Mouse (Mus musculus) spleen, adult 2 months (tissue): ENCODE measurements around the gene Hrasls5. TPM values are rescaled to one million over a fixed set of nuclear protein-coding genes. Genes with fewer than 3 reads are reported as not detected.

ENCODE experiments used
- DNase-seq, 2 experiments: peaks; one replicate each; pipeline versions ENCODE4 v3.0.0 to v3.0.0-alpha.2; 2012 to 2021; ENCODE audit warnings: low spot score in 2 of 2, low read depth in 1 of 2
- H3K27ac ChIP-seq: fragments of 200-500 bp; 2 replicates; pipeline ENCODE4 v1.5.1; 2012; ENCODE audit warnings: low read length, inconsistent platforms; ENCODE audit not compliant: insufficient read depth
- H3K27me3 ChIP-seq: fragments of 200-500 bp; 2 replicates; pipeline ENCODE4 v1.6.1; 2012; ENCODE audit warnings: mild to moderate bottlenecking, moderate library complexity, low read length, inconsistent platforms; ENCODE audit not compliant: control insufficient read depth, insufficient read depth
- H3K36me3 ChIP-seq: fragments of 200-500 bp; 2 replicates; pipeline ENCODE4 v1.6.1; 2012; ENCODE audit warnings: mild to moderate bottlenecking, low read length, inconsistent platforms; ENCODE audit not compliant: control insufficient read depth, insufficient read depth
- H3K4me1 ChIP-seq: fragments of 200-500 bp; 2 replicates; pipeline ENCODE4 v1.6.1; 2011; ENCODE audit warnings: inconsistent platforms; ENCODE audit not compliant: control insufficient read depth, insufficient read depth, insufficient read length
- H3K4me3 ChIP-seq: fragments of 200-500 bp; 2 replicates; pipeline ENCODE4 v1.5.1; 2011; ENCODE audit warnings: mild to moderate bottlenecking, inconsistent platforms; ENCODE audit not compliant: insufficient read depth, insufficient read length; ENCODE audit errors: extremely low read depth
- CTCF ChIP-seq: fragments of 200-500 bp; IDR thresholded peaks from 2 replicates; pipeline ENCODE4 v1.5.1; 2011; ENCODE audit warnings: mild to moderate bottlenecking, inconsistent platforms; ENCODE audit not compliant: insufficient read depth, insufficient read length, insufficient replicate concordance; ENCODE audit errors: extremely low read depth
- POLR2A ChIP-seq: fragments of 200-500 bp; IDR thresholded peaks from 2 replicates; pipeline ENCODE4 v1.6.1; 2011; ENCODE audit warnings: low read depth, low read length, inconsistent platforms
- WGBS: fragments of 180-500 bp; shearing (Covaris S2); methylation state at CpG from one replicate; pipeline ENCODE4 v1.1.7; 2018; 5-methylcytosine and 5-hydroxymethylcytosine counted together
- polyA plus RNA-seq: library from polyadenylated mRNA; depleted of rRNA; stranded (reverse); fragments of >200 nt; gene quantifications from 2 replicates; pipeline ENCODE4 v1.2.3, GENCODE M21; 2012; rRNA removed

Gene Hrasls5
- polyA plus RNA-seq, result not detected in 2 replicates

GRCm38 (mm10) chr19:7611942-7612757, at the start of gene Hrasls5:
Gene Hrasls5 (plus strand): TSS chr19:7612541.
- no peak within 1 kb of the TSS for H3K27ac ChIP-seq
- WGBS, result 10% methylated on average over 54 of the region's 54 CpGs
- H3K27me3 ChIP-seq, result peaks cover 4% of the 10 kb centered on the region; the same call in 1 of the 2 replicates
- TF ChIP-seq CTCF (no peak), POLR2A (no peak)
- no peak for DNase-seq
- peaks cover 7% of the 10 kb centered on the region; the same call in 1 of the 2 replicates for H3K4me1 ChIP-seq
- no peaks in the 10 kb centered on the region for H3K36me3 ChIP-seq
- H3K4me3 ChIP-seq, result 0 out of 2 replicates have a peak within 1 kb of the TSS, but pooled peaks have one; percentile 11

- Histone ChIP-seq H3K27ac (no peak overlapping the region), H3K27me3 (no peaks in the 10 kb centered on the region), H3K4me3 (no peak overlapping the region), H3K36me3 (no peaks in the 10 kb centered on the region), H3K4me1 (peaks cover 10% of the 10 kb centered on the region; the same call in 1 of the 2 replicates)
- DNase-seq, result no peak
- TF ChIP-seq POLR2A (no peak), CTCF (no peak)
- 90% methylated on average over 10 of the region's 10 CpGs for WGBS
Observed at GRCm38 (mm10) chr19:7562601-7563129, 49.7 kb upstream of the Hrasls5 start.

DNA sequence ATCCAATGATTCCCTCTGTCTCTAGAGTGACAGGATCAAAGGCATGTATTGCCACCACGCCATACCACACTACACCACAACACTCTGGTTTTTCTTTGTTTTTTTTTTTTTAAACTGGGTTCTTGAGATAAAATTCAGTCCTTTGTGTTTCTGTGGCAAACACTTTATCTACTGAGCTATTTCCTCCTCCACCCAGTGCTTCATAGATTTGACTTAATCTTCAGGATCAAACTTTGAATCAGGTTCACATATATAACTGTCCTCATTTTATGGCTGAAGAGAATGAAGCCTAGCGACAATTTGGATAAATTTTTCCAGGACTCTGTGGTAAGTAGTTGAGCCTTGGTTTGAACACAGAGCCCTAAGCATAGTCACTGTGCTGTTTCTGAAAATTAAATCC, 48.7 kb upstream of the Hrasls5 start:
- TF ChIP-seq POLR2A, result no peak
- no peak for TF ChIP-seq CTCF
- no peak overlapping the region for H3K27ac ChIP-seq
- H3K4me1 ChIP-seq, result peaks cover 10% of the 10 kb centered on the region; the same call in 1 of the 2 replicates
- 79% methylated on average over 2 of the region's 2 CpGs for WGBS
- no peak for DNase-seq
- no peaks in the 10 kb centered on the region for H3K36me3 ChIP-seq
- no peak overlapping the region for H3K4me3 ChIP-seq
- H3K27me3 ChIP-seq, result no peaks in the 10 kb centered on the region

GRCm38 (mm10) chr19:7564457-7564856, 47.9 kb upstream of the Hrasls5 start:
- Histone ChIP-seq H3K4me3 (no peak overlapping the region), H3K4me1 (peaks cover 7% of the 10 kb centered on the region; the same call in 1 of the 2 replicates), H3K27ac (no peak overlapping the region), H3K27me3 (no peaks in the 10 kb centered on the region), H3K36me3 (no peaks in the 10 kb centered on the region)
- WGBS, result 86% methylated on average over 1 of the region's 1 CpGs
- TF ChIP-seq POLR2A, result no peak
- no peak for TF ChIP-seq CTCF
- no peak for DNase-seq

- H3K27me3 ChIP-seq, result no peaks in the 10 kb centered on the region
- no peak for TF ChIP-seq POLR2A
- no peak for TF ChIP-seq CTCF
- no peaks in the 10 kb centered on the region for H3K36me3 ChIP-seq
- peaks cover under 1% of the 10 kb centered on the region; the same call in 1 of the 2 replicates for H3K4me1 ChIP-seq
- no peak overlapping the region for H3K27ac ChIP-seq
- H3K4me3 ChIP-seq, result no peak overlapping the region
- 93% methylated on average over 3 of the region's 3 CpGs for WGBS
- no peak for DNase-seq
Observed at GRCm38 (mm10) chr19:7566826-7567225, 45.5 kb upstream of the Hrasls5 start.

- no peaks in the 10 kb centered on the region for H3K27me3 ChIP-seq
- no peak overlapping the region for H3K4me3 ChIP-seq
- TF ChIP-seq POLR2A (no peak), CTCF (no peak)
- WGBS, result 48% methylated on average over 3 of the region's 3 CpGs
- no peaks in the 10 kb centered on the region for H3K36me3 ChIP-seq
- no peak for DNase-seq
- H3K27ac ChIP-seq, result no peak overlapping the region
- no peaks in the 10 kb centered on the region for H3K4me1 ChIP-seq
Observed at GRCm38 (mm10) chr19:7568364-7568763, 44.0 kb upstream of the Hrasls5 start.
